Mouse (Mus musculus) ES-CJ7 (cell line): Measurements from ENCODE around the gene Aspm.

Experiments
- DNase-seq: peaks from one replicate; pipeline ENCODE4 v3.0.0; 2011; ENCODE audit warnings: low read depth, low spot score

Gene Aspm

GRCm38 (mm10) chr1:139501258-139501752 lies 46.7 kb downstream of the Aspm start, which contains the start of gene F13b:
Gene F13b, plus strand, starts transcription at chr1:139501702.
- DNase-seq, result no peak

DNA sequence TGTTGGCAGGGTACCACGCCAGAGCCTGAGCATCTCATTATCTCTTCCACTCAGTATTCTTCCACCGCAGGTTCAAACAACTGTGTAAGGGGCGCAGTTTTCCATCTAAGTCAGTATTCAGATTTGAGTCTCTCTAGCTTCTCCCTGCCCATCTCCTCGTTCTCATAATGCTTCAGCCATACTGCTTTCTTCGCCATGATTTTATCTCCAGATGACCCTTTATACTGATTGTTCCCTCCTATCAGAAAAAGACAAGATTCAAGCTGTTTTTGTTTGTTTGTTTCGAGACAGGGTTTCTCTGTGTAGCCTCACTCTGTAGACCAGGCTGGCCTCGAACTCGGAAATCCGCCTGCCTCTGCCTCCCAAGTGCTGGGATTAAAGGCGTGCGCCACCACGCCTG lies 60.0 kb downstream of the Aspm start:
- peak; percentile 54 for DNase-seq
